Mouse (Mus musculus): ENCODE results near the gene Cx3cl1.

The Cx3cl1 gene

DNA sequence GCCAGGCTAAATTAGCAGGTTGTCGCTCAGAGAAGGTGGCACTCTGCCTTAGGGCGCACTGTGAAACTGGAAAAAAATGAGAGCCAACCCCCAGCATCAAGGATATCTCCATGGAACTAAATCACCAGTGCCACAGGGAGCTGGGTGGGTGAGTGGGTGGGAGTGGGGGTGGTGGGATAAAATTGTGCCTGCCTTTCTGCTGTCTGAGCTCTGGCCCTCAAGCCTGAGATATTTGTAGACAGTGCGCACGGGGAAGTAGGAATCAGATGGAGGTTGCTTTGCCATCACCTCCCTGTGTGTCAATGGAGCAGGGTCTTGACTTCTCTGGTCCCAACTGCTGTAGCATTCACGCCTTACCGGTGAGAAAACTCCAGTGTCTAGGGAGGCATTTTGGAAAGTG is 1.2 kb downstream of the Cx3cl1 start:
- in situ Hi-C loops (cut with MboI, MseI): no loop called here

DNA sequence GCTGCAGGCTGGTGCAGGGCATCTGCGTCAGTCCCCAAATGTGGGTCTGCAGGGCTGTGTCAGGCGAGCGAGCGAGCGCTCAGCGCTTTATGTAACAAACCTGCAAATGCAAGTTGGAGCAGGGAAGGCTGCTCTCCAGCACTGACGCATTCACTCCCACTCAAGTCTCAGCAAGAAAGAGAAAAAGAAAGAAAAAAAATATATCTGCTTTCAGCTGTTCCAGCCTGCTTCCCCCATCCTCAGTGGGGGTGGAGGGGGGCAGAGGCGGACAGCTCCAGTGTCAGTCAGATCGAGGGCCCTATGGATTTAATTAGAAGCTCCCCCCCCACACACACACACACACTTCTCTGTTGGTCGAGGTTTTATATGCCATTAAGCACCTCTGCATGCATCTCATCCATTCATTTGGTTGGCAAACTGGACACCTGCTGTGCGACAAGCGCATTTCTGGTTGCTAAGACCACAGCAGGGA is 1.9 kb downstream of the Cx3cl1 start:
- in situ Hi-C loops (cut with MboI, MseI): no loop called here

DNA sequence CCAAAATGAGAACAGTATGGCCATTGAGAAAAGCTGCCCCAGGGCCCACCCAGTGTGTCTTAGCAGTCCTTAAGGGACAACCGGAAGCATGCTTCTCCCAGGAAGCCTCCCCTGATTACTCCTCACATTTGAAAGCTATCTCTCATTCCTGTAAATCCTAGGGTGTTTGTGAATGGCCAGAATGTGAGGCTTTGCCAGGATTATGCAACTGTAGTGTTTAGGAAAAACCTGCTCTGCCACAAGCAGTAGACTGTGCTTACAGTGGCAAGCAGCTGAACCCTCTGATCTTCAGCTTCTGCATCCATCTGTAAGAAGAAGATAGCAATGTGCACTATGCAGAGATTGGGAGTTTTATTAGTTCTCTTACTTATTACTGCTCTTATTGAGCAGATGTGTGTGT is 2.8 kb downstream of the Cx3cl1 start:
- in situ Hi-C loops (cut with MboI, MseI): no loop called here

DNA sequence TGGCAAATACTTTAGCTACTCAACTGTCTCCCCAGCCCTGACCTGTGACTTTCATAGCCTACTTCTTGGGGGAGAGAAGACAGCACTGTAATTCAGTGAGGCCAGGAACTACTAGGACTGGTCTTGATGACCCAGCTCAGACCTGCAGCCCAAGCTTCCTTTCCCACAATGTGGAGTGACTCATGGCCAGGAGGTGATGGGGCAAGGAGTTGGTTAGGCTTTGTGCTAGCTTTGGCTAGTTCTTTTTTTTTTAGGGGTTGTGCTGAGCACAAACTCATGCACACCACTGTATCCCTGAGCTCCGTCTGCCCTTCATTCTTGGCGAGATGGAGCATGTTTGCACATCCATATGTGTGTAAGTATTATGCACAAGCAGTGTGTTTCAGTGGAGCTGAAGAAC is 4.5 kb downstream of the Cx3cl1 start:
- in situ Hi-C loops (cut with MboI, MseI): no loop called here

DNA sequence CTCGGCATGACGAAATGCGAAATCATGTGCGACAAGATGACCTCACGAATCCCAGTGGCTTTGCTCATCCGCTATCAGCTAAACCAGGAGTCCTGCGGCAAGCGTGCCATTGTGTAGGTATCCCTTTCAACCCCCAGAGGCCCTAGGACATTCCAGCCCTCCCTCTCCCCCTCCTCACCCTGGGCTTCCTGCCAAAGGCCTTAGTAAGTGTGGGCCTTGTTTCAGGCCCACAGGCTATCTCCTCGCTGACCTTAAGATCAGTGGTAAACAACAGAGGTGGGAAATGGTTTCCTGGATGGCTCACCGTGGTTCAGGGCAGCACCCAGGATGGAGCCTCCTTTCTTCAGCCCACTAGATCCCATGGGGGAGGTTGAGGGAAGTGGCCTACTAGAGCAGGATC is 6.2 kb downstream of the Cx3cl1 start:
- in situ Hi-C loops (cut with MboI, MseI): no loop called here

DNA sequence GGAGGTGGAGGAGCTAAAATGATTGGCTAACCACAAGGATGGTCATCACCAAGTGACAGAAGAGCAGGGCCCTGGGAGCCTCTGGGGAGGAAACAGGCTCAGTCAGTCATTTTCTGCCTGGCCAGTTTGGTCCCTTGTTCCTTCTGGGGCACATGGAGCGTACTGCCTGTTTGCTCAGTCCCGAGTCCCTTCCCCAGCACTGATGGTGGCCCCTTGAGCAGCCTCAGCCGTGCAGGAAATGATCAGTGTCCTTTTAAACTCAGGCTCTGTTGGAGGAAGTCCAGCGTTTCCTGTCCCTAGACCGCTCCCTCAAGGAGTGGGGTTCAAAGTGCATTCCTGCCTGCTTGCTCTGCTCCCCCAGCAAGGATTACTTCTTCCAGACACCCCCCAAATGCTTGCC is 6.7 kb downstream of the Cx3cl1 start:
- in situ Hi-C loops (cut with MboI, MseI): no loop called here

DNA sequence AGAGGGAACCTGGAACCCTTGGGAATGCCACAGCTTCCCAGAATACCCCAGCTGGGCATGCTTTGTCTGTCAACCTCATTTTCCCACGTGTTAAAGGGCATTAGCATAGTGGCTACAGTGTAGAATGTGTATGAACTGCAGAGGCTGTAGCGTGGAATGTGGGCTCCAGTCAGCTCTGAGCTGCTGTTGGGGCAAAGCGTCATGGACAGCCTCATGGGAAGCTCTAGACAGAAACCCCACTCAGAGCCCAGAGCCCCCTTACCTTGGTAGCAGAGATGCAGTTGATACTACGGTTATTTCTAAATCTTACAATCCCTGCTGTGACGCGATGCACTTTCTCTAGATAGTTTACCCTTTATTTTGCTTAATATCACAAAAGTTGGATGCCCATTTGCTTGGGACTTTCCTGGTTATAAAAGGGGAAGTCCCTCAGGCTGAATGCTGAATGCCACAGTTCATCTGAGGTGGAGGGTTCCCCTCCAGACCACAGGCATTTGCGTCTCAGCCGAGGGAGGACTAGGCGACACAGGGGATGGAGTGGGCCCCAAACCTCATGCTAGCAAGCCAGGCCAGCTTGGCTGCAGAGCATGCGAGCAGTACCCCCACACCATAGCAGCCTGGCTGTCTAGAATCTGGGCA is 7.2 kb downstream of the Cx3cl1 start:
- in situ Hi-C loops (cut with MboI, MseI): no loop called here

DNA sequence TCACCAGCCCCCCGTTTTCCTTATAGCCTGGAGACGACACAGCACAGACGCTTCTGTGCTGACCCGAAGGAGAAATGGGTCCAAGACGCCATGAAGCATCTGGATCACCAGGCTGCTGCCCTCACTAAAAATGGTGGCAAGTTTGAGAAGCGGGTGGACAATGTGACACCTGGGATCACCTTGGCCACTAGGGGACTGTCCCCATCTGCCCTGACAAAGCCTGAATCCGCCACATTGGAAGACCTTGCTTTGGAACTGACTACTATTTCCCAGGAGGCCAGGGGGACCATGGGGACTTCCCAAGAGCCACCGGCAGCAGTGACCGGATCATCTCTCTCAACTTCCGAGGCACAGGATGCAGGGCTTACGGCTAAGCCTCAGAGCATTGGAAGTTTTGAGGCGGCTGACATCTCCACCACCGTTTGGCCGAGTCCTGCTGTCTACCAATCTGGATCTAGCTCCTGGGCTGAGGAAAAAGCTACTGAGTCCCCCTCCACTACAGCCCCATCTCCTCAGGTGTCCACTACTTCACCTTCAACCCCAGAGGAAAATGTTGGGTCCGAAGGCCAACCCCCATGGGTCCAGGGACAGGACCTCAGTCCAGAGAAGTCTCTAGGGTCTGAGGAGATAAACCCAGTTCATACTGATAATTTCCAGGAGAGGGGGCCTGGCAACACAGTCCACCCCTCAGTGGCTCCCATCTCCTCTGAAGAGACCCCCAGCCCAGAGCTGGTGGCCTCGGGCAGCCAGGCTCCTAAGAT is 7.9 kb downstream of the Cx3cl1 start:
- in situ Hi-C loops (cut with MboI, MseI): loop anchor here (5.0 kb wide), 1 partner anchor 38 kb away; no protein-coding TSS in a partner anchor

DNA sequence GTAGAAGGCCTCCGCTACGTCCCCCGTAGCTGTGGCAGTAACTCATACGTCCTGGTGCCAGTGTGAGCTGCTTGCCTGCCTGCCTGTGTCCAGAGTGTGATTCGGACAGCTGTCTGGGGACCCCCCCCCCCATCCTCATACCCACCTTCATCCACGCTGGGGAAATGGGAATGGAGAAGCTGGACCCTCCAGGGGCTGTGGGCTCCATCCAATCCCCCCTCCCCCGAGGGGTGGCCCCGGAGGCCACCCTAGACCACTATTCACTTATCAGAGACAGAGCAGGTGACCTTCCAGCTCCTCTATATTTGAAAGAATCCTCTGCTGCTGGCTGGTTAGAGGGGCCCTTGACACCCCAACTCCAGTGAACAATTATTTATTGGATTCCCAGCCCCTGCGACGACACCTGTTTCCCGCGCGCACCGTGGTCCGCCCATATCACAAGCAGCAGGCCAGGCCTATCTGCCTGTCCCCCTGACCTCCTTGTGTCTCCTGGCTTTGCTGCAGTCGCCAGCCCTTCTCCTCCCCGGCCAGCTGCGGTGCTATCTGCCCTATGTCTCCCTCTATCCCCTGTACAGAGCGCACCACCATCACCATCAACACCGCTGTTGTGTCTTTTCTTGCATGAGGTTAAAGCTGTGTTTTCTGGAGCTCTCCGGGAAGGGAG is 8.8 kb downstream of the Cx3cl1 start:
- in situ Hi-C loops (cut with MboI, MseI): loop anchor here (5.0 kb wide), 1 partner anchor 37 kb away; no protein-coding TSS in a partner anchor

DNA sequence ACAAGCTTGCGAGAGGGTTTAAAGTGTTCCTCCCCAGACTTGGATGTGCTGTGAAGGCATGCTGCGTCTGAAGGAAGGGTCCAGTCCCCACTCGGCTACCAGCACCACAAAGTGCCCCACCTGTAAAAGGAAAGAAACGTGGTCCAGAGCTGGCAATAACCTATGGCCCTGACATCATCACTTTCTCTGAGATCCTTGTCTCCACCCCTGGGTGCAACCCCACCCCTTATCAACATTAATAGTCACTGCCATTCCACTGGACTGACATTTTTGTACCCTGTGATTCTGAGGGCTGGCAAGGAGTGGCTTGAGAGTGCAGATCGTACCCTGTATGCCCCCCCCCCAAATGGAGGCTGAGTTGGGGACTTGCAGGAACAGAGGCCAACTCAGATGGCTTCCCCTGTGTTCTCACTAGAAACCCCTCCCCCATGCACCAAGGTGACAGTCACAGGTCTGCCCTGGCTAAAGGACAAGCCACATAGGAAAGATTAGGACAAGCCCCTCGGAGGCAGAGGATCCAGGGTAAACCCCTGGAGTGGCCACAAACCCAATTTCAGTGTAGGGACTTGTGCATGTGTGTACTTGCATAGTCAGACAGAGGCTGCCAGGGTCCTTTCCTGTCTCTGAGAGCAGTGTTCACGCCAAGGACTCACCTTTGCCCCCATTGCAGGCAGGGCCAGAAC is 9.5 kb downstream of the Cx3cl1 start:
- in situ Hi-C loops (cut with MboI, MseI): loop anchor here (5.0 kb wide), 1 partner anchor 36 kb away; no protein-coding TSS in a partner anchor

DNA sequence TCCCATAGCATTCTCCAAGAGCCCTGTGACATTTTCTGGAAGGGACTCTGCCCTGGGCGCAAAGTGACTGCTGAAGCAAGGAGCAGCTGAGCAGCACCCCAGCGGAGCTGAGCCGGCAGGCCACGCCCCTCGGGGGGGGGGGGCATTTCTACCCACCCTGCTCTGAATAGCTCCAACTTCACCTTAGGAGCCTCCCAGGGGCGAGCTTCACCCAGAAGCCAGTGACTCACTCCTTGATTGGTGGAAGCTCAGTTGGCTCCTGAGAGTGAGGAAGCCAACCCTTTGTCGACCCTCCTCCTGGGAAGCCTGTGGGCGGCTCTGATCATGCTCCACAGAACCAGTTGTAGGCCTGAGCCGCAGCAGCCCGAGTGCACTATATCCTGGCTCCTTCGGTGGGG is 10.0 kb downstream of the Cx3cl1 start:
- in situ Hi-C loops (cut with MboI, MseI): loop anchor here (5.0 kb wide), 1 partner anchor 35 kb away; no protein-coding TSS in a partner anchor

DNA sequence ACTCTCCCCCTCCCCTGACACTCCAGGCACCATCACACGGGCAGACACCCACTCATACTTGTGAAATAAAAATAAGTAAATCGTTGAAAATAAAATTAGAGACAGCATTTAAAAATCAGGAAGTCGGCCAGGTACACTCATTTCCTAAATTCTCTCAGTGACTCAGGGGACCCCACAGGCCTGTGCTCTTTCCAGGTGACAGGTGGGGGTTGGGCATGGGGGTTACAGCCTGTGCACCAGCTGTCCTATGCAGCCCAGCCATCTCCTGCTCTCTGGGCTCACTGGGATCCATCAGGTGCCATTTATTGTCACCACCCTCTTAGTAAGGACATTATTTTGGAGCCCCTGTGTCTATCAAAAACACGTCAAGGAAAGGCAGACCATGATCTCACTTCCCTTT is 12.1 kb downstream of the Cx3cl1 start:
- in situ Hi-C loops (cut with MboI, MseI): loop anchor here (5.0 kb wide), 1 partner anchor 33 kb away; no protein-coding TSS in a partner anchor

DNA sequence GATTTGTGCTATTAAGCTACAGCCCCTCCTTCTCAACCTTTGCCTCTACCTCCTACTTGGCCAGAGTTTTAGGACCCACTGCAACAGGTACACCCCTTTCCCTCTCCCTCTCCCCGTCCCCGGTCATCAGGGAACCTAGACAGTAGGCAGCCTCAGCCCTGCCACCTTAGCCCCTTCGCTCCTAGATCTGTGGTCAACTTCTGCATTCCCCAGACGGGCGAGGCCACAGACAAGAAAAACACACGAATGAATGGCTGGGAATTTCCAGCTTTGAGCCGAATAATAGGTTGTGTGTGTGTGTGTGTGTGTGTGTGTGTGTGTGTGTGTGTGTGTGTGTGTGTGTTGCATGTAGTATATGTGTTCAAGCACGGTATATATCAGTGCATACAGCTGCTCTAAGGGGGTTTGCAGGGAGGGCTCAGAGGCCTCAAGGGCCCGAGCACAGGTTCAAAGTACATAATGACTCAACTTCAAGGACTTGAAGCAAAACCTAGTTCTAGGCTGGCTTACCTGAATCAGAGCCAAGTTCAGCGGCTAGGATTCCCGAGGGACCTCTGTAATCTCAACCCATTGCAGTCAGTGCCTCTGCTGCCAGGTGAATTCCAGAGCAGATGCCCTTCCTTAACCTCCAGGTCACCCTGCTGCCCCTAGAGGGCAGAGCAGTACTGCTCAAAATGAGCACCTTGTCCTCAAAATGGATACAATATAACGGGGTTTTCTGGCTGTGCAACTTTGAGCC is 13.6 kb downstream of the Cx3cl1 start:
- in situ Hi-C loops (cut with MboI, MseI): no loop called here

DNA sequence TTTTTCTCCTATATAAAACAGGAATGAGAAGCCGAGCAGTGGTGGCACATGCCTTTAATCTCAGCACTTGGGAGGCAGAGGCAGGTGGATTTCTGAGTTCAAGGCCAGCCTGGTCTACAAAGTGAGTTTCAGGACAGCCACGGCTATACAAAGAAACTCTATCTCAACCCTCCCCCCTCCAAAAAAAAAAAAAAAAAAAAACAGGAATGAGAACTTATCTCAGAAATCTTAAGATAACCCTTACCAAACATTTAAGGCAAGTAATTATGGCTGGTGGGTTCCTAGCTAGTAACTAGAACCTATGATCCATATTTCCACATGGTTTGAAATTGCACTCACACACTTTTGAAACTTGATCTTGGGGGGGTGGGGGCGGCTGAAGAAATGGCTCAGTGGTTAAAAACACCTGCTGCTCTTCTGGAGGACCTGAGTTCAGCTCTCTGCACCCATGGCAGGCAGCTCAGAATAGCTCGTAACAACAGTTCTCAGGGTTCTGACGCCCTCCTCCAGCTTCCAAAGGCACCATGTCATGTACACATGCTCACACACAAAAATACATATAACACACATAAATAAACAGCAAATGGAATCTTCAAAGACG is 14.3 kb downstream of the Cx3cl1 start:
- in situ Hi-C loops (cut with MboI, MseI): no loop called here

DNA sequence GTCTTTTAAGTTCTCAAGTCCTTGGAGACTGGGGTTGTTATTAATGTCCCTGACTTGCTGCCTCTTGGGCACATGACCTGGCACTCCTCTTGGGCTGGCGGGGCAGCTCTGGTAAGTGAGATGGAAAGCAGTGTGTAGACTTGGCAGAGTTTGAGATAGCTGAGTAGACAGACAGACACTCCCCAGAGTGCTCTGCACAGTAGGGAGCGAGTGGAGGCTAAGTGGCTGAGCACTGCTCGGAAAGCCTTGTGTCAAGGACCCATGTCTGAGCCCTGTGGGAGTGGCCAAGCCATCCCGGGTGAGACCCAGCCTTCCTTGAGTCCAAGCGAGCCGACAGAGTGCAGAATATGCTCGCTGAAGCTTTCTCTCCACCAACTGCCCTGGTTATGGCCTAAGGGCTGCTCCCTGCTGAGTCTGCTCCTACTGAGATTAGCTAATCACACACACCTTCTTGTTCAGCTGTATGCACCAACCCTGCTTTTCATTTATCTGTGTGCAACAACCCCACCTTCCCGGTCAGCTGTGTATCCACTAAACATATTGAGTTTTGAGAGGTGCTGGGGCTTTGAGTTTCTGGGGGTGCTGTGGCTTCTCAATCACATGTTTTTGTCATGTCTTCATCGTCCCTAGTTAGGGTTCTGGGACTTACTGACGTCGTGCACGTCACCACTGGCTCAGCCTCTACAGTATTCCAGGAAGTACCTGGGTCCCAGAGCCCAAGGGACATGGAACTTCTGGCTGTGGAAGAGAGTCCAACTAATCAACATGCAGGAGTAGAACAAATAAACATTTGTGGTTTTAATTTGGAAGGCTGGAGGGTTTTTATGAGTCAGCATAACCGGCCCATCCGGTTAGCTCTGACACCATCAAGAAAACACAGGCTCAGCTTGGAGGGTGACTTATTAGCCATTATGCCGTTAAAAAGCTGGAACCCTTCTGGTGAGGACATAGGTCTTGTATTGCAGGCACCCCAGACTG is 16.0 kb downstream of the Cx3cl1 start:
- in situ Hi-C loops (cut with MboI, MseI): no loop called here

DNA sequence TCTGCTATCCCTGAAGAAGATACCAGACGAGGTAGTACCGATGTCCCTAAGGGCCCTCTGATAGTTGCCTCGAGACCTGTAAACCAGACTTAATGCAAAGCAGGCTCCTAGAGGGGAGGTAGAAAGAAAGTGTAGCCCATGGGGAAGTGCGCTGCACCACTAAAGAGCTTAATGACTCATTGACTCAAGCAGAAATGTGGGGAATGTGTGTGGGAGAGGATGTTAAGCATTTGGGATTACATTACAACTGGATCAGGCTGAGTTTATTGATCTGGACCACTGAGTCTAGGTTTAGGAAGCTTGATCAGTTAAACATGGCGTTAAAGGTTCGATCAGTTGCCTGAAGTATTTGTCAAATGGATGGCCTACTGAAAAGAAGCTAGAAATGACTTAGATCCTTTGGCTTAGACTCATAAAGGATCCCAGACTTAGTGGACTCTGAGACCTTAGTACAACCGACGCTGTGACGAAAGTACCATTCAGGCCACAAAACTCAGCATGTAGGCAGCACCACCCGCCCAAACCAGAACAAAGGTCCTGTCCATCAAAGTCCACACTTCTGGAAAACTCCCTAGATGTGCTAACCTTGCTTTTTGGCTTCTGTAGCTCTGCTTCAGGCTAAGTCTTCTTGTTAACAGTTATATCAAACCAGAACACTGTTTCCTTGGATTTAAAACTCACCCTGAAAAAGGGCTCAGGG is 17.6 kb downstream of the Cx3cl1 start:
- in situ Hi-C loops (cut with MboI, MseI): no loop called here

DNA sequence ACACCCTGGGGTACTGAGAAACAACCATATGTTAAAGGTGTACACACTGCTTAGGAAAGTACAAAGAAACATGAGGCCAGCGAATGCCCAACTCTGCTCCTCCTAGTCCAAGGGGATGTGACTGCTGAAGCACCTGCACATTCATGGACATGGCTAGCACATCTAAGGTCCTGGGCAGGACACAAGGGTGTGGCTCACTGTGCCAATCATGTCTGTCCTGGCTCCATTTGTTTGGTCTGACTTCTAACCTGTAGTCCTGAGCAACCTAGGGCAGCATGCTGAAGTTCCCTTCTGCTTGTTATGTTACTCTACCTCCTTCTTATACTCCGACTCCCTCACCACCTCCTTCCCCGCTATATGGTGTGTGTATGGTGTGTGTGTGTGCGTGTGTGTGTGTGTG is 22.6 kb downstream of the Cx3cl1 start:
- in situ Hi-C loops (cut with MboI, MseI): no loop called here

DNA sequence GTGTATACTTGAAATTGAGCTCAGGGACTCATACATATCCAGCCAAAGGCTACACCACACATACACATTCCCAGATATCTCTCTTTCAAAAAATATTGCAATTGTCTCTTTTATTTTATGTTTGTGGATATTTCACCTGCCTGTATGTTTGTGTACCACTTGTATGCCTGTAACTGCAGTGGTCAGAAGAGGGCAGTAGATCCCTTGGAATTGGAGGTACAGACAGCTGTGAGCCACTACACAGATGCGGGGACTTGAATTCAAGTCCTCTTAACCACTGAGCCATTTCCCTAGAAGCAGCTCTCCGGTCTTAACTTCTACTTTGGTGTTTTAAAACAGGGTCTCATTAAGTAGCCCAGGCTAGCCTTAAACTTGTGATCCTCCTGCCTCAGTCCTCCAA is 23.0 kb downstream of the Cx3cl1 start:
- in situ Hi-C loops (cut with MboI, MseI): no loop called here
